Comparison of ENCODE assay signal across 7 mouse cellular contexts in the genomic region with DNA sequence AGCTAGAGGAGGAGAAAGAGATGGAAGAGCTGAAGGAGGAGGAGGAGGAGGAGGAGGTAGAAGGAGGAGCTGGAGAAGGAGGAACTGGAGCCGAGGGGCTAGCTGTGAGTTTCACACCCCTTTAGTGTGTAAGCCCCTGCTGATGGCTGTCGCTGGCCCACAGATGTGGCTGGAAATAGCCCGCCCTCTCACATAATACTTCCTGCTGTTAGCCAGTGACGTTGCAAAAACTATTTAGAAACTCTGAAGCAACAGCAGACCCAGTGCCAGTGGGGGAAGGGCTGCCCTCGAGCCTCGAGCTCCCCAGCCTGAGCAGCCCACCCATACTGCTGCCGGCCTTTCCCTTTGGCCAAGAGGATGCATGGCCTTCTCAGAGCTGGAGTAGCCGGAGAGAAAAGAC. TPM values are rescaled to one million over a fixed set of nuclear protein-coding genes. Genes with fewer than 3 reads are reported as not detected.
DNase-seq lines count a peak whose midpoint lies in the region; ATAC-seq lines count a peak whose summit lies in the region.

No protein-coding gene starts in this region.

- no peaks in the 10 kb centered on the region for H3K36me3 ChIP-seq in midbrain, embryonic 10.5 days
- H3K36me3 ChIP-seq in midbrain, embryonic 16.5 days (ENCODE audit: control insufficient read depth, insufficient read depth, low read length): no peaks in the 10 kb centered on the region

- DNase-seq in midbrain, embryonic 10.5 days (ENCODE audit: low spot score): no peak
- peak; percentile 38 for DNase-seq in forelimb bud, embryonic 11.5 days (ENCODE audit: low read depth, low spot score)
- DNase-seq in liver: peak; percentile 45
- peak; percentile 31 to 56 for DNase-seq in spleen, postnatal 10 days (ENCODE audit: low spot score in 2 of 2)
- DNase-seq in ovary, postnatal 10 days (ENCODE audit: low spot score): no peak

- peak overlapping the region; percentile 46; the same call in 1 of the 2 replicates for H3K27ac ChIP-seq in midbrain, embryonic 10.5 days (replicated peaks)
- no peak overlapping the region for H3K27ac ChIP-seq in midbrain, embryonic 16.5 days (ENCODE audit: low read length)

- no peak overlapping the region for H3K4me2 ChIP-seq in midbrain, embryonic 16.5 days (ENCODE audit: low read length)

- ATAC-seq in midbrain, embryonic 16.5 days: no peak
- ATAC-seq in inflammation-experienced regulatory T-cells, adult 6 months: no peak

- WGBS in midbrain, embryonic 10.5 days: 51% methylated on average over 8 of the region's 8 CpGs
- 43% methylated on average over 8 of the region's 8 CpGs for whole genome bisulfite sequencing in midbrain, embryonic 16.5 days

- H3K9me3 ChIP-seq in midbrain, embryonic 10.5 days (replicated peaks): no peaks in the 10 kb centered on the region
- H3K9me3 ChIP-seq in midbrain, embryonic 16.5 days (replicated peaks; ENCODE audit: control insufficient read depth, low read length, poor library complexity, severe bottlenecking): no peaks in the 10 kb centered on the region

- peaks cover 10% of the 10 kb centered on the region; the same call in 1 of the 2 replicates for H3K27me3 ChIP-seq in midbrain, embryonic 10.5 days (ENCODE audit: low read depth, poor library complexity, severe bottlenecking)
- H3K27me3 ChIP-seq in midbrain, embryonic 16.5 days (ENCODE audit: control insufficient read depth, insufficient read depth, low read depth, low read length): peaks cover 3% of the 10 kb centered on the region; the same call in 1 of the 2 replicates

- peaks cover 64% of the 10 kb centered on the region for H3K4me1 ChIP-seq in midbrain, embryonic 10.5 days
- peaks cover 35% of the 10 kb centered on the region for H3K4me1 ChIP-seq in midbrain, embryonic 16.5 days (ENCODE audit: control insufficient read depth, insufficient read depth, low read length)

- H3K9ac ChIP-seq in midbrain, embryonic 16.5 days (ENCODE audit: low read depth, low read length): no peak overlapping the region

- H3K4me3 ChIP-seq in midbrain, embryonic 10.5 days: no peak overlapping the region
- H3K4me3 ChIP-seq in midbrain, embryonic 16.5 days (ENCODE audit: low read depth, low read length): no peak overlapping the region

RNA-seq across cellular contexts. Expression of gene Chst12, which starts 3.3 kb away (rescaled TPM):
- polyA plus RNA-seq in midbrain, embryonic 10.5 days (2016; fragmentation: Nextera tagmentation; extraction: Ambion mirVana): 14.7 and 16.1 TPM in 2 replicates
- 25.5 and 30.6 TPM in 2 replicates for polyA plus RNA-seq in midbrain, embryonic 16.5 days (2015; fragmentation: Nextera tagmentation; extraction: Ambion mirVana)
- 10 to 100 TPM; 25.6 to 35.2 (median 33.2) TPM for polyA plus RNA-seq in inflammation-experienced regulatory T-cells, adult 6 months (2017; shearing (Covaris generic))

RNA-seq across cellular contexts. Expression of gene Grifin, which starts 56.2 kb away (rescaled TPM):
- 0.62 and 0.63 TPM in 2 replicates for polyA plus RNA-seq in midbrain, embryonic 10.5 days (2016; fragmentation: Nextera tagmentation; extraction: Ambion mirVana)
- polyA plus RNA-seq in midbrain, embryonic 16.5 days (2015; fragmentation: Nextera tagmentation; extraction: Ambion mirVana): 0.43 TPM in 1 of 2 replicates, not detected in the other
- 1 to 10 TPM; 1.2 to 5.5 (median 1.9) TPM for polyA plus RNA-seq in inflammation-experienced regulatory T-cells, adult 6 months (2017; shearing (Covaris generic))

Comparison
In these comparisons a context has a peak if more than half of its experiments do, and no peak if none do; other contexts are left out.
1. DNase-seq: peak in forelimb bud, embryonic 11.5 days (single experiment), liver (single experiment) and spleen, postnatal 10 days (2 of 2); none in midbrain, embryonic 10.5 days (single experiment) and ovary, postnatal 10 days (single experiment).